Mouse (Mus musculus) CH12.LX (cell line): ENCODE data around the gene Raf1. TPM values are rescaled to one million over a fixed set of nuclear protein-coding genes. Genes with fewer than 3 reads are reported as not detected.

Experiments used
- DNase-seq: peaks from one replicate; pipeline ENCODE4 v3.0.0-alpha.2; 2013; ENCODE audit errors: extremely low read depth
- H3K27ac ChIP-seq: 2 replicates; pipeline ENCODE4 v1.5.1; 2012; ENCODE audit warnings: low read depth, mild to moderate bottlenecking, control low read depth, moderate library complexity; ENCODE audit not compliant: insufficient read depth
- H3K27me3 ChIP-seq: replicated peaks from 2 replicates; pipeline ENCODE3; 2012; ENCODE audit warnings: inconsistent platforms
- H3K36me3 ChIP-seq, 2 experiments: replicated peaks in 1 of 2; 2 replicates each; pipeline versions ENCODE3 to v1.6.1; 2012; ENCODE audit warnings: inconsistent platforms in 1 of 2, low read length in 1 of 2, mild to moderate bottlenecking in 1 of 2, mixed read lengths in 1 of 2, moderate library complexity in 1 of 2; ENCODE audit not compliant: control insufficient read depth in 1 of 2, insufficient read depth in 1 of 2
- H3K4me1 ChIP-seq, 2 experiments: 2 replicates each; pipeline ENCODE4 v1.6.1; 2012; ENCODE audit warnings: inconsistent platforms in 1 of 2, moderate library complexity in 1 of 2; ENCODE audit not compliant: insufficient read depth in 2 of 2, control insufficient read depth in 1 of 2
- H3K4me2 ChIP-seq: 2 replicates; pipeline ENCODE4 v1.6.1; 2012; ENCODE audit warnings: low read depth, mild to moderate bottlenecking, control low read depth; ENCODE audit not compliant: poor library complexity, insufficient read depth, severe bottlenecking
- H3K4me3 ChIP-seq, 3 experiments: fragments of 150-350 bp in 1 of 3; sonication (generic) in 1 of 3; replicated peaks in 1 of 3; 2 replicates each; pipeline versions ENCODE3 to v1.5.1; 2011 to 2012; ENCODE audit warnings: low read depth in 2 of 3, low read length in 2 of 3, mild to moderate bottlenecking in 2 of 3, moderate library complexity in 2 of 3, control low read depth in 1 of 3, improper control_type of control experiment in 1 of 3, inconsistent platforms in 1 of 3, mixed read lengths in 1 of 3; ENCODE audit not compliant: poor library complexity in 1 of 3
- H3K79me2 ChIP-seq: replicated peaks from 2 replicates; pipeline ENCODE4 v1.6.1; 2012; ENCODE audit warnings: mild to moderate bottlenecking, moderate library complexity; ENCODE audit not compliant: control insufficient read depth, poor library complexity, insufficient read depth, severe bottlenecking; ENCODE audit errors: extremely low read depth
- H3K9ac ChIP-seq: 2 replicates; pipeline ENCODE4 v1.6.1; 2012; ENCODE audit warnings: low read depth, mild to moderate bottlenecking, control low read depth, moderate library complexity; ENCODE audit not compliant: insufficient read depth
- H3K9me3 ChIP-seq: replicated peaks from 2 replicates; pipeline ENCODE3; 2012; ENCODE audit warnings: low read length, inconsistent platforms, mixed read lengths
- BHLHE40 ChIP-seq: IDR thresholded peaks from 2 replicates; pipeline ENCODE4 v1.6.1; 2011; ENCODE audit warnings: mild to moderate bottlenecking, low read depth, low read length, improper control_type of control experiment
- CHD1 ChIP-seq: IDR thresholded peaks from 2 replicates; pipeline ENCODE4 v1.6.1; 2012; ENCODE audit warnings: low read depth, low read length, improper control_type of control experiment, inconsistent platforms
- CHD2 ChIP-seq: IDR thresholded peaks from 2 replicates; pipeline ENCODE4 v1.6.1; 2011; ENCODE audit warnings: low read length, improper control_type of control experiment
- CTCF ChIP-seq, 2 experiments: IDR thresholded peaks in 1 of 2; conservative IDR thresholded peaks in 1 of 2; 2 replicates each; pipeline ENCODE4 v1.5.1; 2011 to 2012; ENCODE audit warnings: low read depth in 2 of 2, low read length in 2 of 2, improper control_type of control experiment in 1 of 2, inconsistent platforms in 1 of 2, mild to moderate bottlenecking in 1 of 2, moderate library complexity in 1 of 2
- ELF1 ChIP-seq: IDR thresholded peaks from 2 replicates; pipeline ENCODE4 v1.6.1; 2014; ENCODE audit warnings: low read depth, mild to moderate bottlenecking, inconsistent platforms, low read length, improper control_type of control experiment
- MYC ChIP-seq: IDR thresholded peaks from 2 replicates; pipeline ENCODE4 v1.6.1; 2011; ENCODE audit warnings: low read depth, mild to moderate bottlenecking, improper control_type of control experiment, low read length
- POLR2AphosphoS2 ChIP-seq: IDR thresholded peaks from 2 replicates; pipeline ENCODE4 v1.6.1; 2011; ENCODE audit warnings: low read depth, low read length, improper control_type of control experiment
- SIN3A ChIP-seq: IDR thresholded peaks from 2 replicates; pipeline ENCODE4 v1.6.1; 2012; ENCODE audit warnings: low read length, improper control_type of control experiment, inconsistent platforms
- TCF12 ChIP-seq: IDR thresholded peaks from 2 replicates; pipeline ENCODE4 v1.6.1; 2014; ENCODE audit warnings: low read depth, mild to moderate bottlenecking, inconsistent platforms, low read length, improper control_type of control experiment
- UBTF ChIP-seq: IDR thresholded peaks from 2 replicates; pipeline ENCODE4 v1.6.1; 2012; ENCODE audit warnings: low read depth, mild to moderate bottlenecking, inconsistent platforms, low read length, improper control_type of control experiment, moderate library complexity
- USF2 ChIP-seq: conservative IDR thresholded peaks from 2 replicates; pipeline ENCODE4 v1.6.1; 2011; ENCODE audit warnings: low read depth, low read length, improper control_type of control experiment
- ZNF384 ChIP-seq: IDR thresholded peaks from 2 replicates; pipeline ENCODE4 v1.6.1; 2012; ENCODE audit warnings: low read depth, low read length, improper control_type of control experiment, inconsistent platforms
- dilution Hi-C: fragments of 300-500 bp; cut with MboI; formaldehyde crosslinking; loops from 2 replicates; pipeline ENCODE4 v1.14.3; 2020; ENCODE audit warnings: low sequenced_read_pairs; ENCODE audit not compliant: extremely low pct_unique_long_range_greater_than_20kb, extremely low pct_ligation_motif_present
- in situ Hi-C: fragments of 300-500 bp; cut with MboI; formaldehyde crosslinking; loops from 3 replicates; pipeline ENCODE4 v1.14.3; 2019; ENCODE audit warnings: low sequenced_read_pairs, low pct_ligation_motif_present, low pct_unique_long_range_greater_than_20kb, mixed read lengths
- polyA plus RNA-seq: library from polyadenylated mRNA; unstranded; fragments of >175 nt; gene quantifications from 2 replicates; pipeline ENCODE4 v1.2.1, GENCODE M21; 2012; ENCODE audit warnings: low read depth; ENCODE audit not compliant: insufficient read length
- total RNA-seq, 2 experiments: library from RNA; depleted of rRNA; stranded (reverse); fragments of 300-350 nt in 1 of 2; fragments of >200 nt in 1 of 2; gene quantifications; 2 replicates each; pipeline ENCODE4 v1.2.3; 2012 to 2014

Raf1 gene
- total and polyA plus RNA-seq, 3 experiments, result 53.5 to 79.2 (median 59.8) TPM

GRCm38 (mm10) chr6:115698699-115699098 lies 22.3 kb upstream of the Raf1 start:
- dilution Hi-C loops (no loop called here), in situ Hi-C loops (no loop called here)
- Histone ChIP-seq H3K79me2 (no peaks in the 10 kb centered on the region), H3K4me3 (no peak overlapping the region)
- DNase-seq, result peak; percentile 52
- TF ChIP-seq POLR2AphosphoS2 (no peak), ELF1 (no peak), CHD2 (no peak), CTCF (conservative IDR thresholded peaks at IDR 0.05 in 1 of 2, IDR thresholded peaks at IDR 0.05 in 1 of 2; ENCODE audit: low read depth in 2 of 2, low read length in 2 of 2) (peak in 1 of 2 experiments; percentile 66; a peak in 2 of 4 replicates), BHLHE40 (no peak)
- TF ChIP-seq, all 38 proteins: peak for 1
- no peaks in the 10 kb centered on the region for H3K27me3 ChIP-seq
- H3K9me3 ChIP-seq, result no peaks in the 10 kb centered on the region
- no peaks in the 10 kb centered on the region for H3K36me3 ChIP-seq
- H3K9ac ChIP-seq, result no peak overlapping the region
- H3K4me1 ChIP-seq, result peaks cover 10 to 19% of the 10 kb centered on the region in 2 experiments
- no peak overlapping the region for H3K27ac ChIP-seq
- H3K4me2 ChIP-seq, result no peak overlapping the region

- no peaks in the 10 kb centered on the region for H3K36me3 ChIP-seq
- H3K27me3 ChIP-seq, result no peaks in the 10 kb centered on the region
- H3K9me3 ChIP-seq, result no peaks in the 10 kb centered on the region
- dilution Hi-C loops, result no loop called here
- peak overlapping the region; percentile 34; the same call in 1 of the 2 replicates for H3K4me2 ChIP-seq
- in situ Hi-C loops, result no loop called here
- H3K79me2 ChIP-seq, result no peaks in the 10 kb centered on the region
- no peak overlapping the region for H3K27ac ChIP-seq
- no peak for DNase-seq
- peaks cover 16 to 27% of the 10 kb centered on the region in 2 experiments for H3K4me1 ChIP-seq
- TF ChIP-seq USF2 (no peak), ZNF384 (peak; percentile 66), SIN3A (no peak), UBTF (no peak), MYC (no peak)
- no peak overlapping the region for H3K4me3 ChIP-seq
- no peak overlapping the region for H3K9ac ChIP-seq
These were observed 21.5 kb upstream of the Raf1 start for GRCm38 (mm10) chr6:115697739-115698558.

GRCm38 (mm10) chr6:115696707-115697215 lies 20.3 kb upstream of the Raf1 start:
- Histone ChIP-seq H3K4me1 (peaks cover 17 to 27% of the 10 kb centered on the region in 2 experiments), H3K4me3 (no peak overlapping the region), H3K9ac (no peak overlapping the region), H3K79me2 (no peaks in the 10 kb centered on the region), H3K36me3 (no peaks in the 10 kb centered on the region)
- dilution Hi-C loops, result no loop called here
- TF ChIP-seq CTCF (conservative IDR thresholded peaks at IDR 0.05 in 1 of 2, IDR thresholded peaks at IDR 0.05 in 1 of 2; ENCODE audit: low read depth in 2 of 2, low read length in 2 of 2) (peak in 1 of 2 experiments; percentile 10; a peak in 1 of 4 replicates), CHD1 (no peak), TCF12 (no peak), UBTF (no peak)
- TF ChIP-seq, all 38 proteins: peak for 1
- no peak for DNase-seq
- Histone ChIP-seq H3K4me2 (no peak overlapping the region), H3K27me3 (no peaks in the 10 kb centered on the region), H3K27ac (no peak overlapping the region), H3K9me3 (no peaks in the 10 kb centered on the region)
- in situ Hi-C loops, result no loop called here
